Mouse (Mus musculus) bone marrow macrophage, adult 2 months (primary cell): Measurements from ENCODE around the gene Asgr1.

Experiments
- CTCF ChIP-seq: IDR thresholded peaks from 2 replicates; pipeline ENCODE4 v1.5.1; 2012; ENCODE audit warnings: low read depth, mild to moderate bottlenecking, low read length, moderate library complexity
- POLR2A ChIP-seq: IDR thresholded peaks from 2 replicates; pipeline ENCODE4 v1.6.1; 2012; ENCODE audit warnings: mild to moderate bottlenecking, low read depth, low read length, borderline replicate concordance

- no peak for TF ChIP-seq CTCF
- no peak for TF ChIP-seq POLR2A
Observed at GRCm38 (mm10) chr11:70024151-70024514, 29.8 kb upstream of the Asgr1 start.
